Mouse (Mus musculus) right cerebral cortex, postnatal 25 days (tissue): ENCODE results near the gene Asxl2.
"Not testable (repeated sequence)": the region's sequence is repeated elsewhere in the genome, so short reads cannot be mapped to it uniquely, and the experiment has no call there.

ENCODE experiments used
- DNase-seq: peaks from one replicate; pipeline ENCODE4 v3.0.0; 2022

Gene Asxl2

GRCm38 (mm10) chr12:3427891-3428775, 1.5 kb downstream of the Asxl2 start:
- no peak for DNase-seq

- DNase-seq, result no peak
Measured at GRCm38 (mm10) chr12:3429681-3430442, 3.2 kb downstream of the Asxl2 start.

DNA sequence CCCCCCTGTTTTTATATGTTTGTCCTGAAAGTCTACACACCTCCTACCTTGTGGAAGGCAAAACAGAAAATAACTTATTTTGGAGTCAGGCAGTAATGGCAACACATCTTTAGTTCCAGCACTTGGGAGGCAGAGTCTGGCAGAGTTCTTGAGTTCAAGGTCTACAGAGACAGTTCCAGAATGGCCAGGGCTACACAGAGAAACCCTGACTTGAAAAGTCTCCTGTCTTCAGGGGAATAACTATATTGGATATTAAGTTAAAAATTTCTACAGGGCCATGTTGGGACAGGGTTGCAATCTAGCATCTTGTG, 3.7 kb downstream of the Asxl2 start:
- DNase-seq, result no peak

- DNase-seq, result no peak
Measured at GRCm38 (mm10) chr12:3430985-3431384, 4.3 kb downstream of the Asxl2 start.

DNA sequence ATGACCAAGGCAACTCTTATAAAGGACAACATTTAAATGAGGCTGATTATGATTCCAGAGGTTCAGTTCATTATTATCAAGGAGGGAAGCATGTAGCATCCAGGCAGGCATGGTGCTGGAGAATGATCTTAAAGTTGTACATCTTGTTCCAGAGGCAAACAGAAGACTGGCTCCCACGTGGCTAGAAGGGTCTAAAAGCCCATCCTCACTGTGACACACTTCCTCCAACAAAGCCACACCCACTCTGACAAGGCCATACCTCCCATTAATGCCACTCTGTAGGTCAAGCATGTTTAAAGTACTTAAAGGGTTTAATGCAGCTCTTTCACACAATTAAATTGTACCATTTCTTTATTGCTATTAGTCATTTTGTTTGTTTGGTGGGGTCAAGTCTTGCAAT, 7.1 kb downstream of the Asxl2 start:
- no peak for DNase-seq

DNA sequence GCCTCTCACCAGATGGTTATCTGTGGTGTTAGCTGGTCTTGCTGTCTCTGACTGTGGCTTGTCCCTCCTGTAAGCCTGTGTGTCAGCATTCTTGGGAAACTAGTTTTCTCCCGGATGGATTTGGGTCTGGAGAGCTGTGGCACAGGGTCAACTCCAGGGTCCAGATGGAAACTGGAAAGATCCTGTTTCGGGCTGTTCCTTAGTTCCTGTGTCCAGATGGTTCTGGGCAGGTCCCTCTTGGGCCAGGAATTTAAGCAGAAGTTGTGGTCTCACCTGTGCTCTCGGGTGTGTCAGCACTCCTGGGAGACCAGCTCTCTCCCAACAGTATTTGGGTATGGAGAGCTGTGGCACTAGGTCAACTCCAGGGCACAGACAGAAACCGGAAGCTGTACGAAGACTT, 9.8 kb downstream of the Asxl2 start:
- no peak for DNase-seq

DNA sequence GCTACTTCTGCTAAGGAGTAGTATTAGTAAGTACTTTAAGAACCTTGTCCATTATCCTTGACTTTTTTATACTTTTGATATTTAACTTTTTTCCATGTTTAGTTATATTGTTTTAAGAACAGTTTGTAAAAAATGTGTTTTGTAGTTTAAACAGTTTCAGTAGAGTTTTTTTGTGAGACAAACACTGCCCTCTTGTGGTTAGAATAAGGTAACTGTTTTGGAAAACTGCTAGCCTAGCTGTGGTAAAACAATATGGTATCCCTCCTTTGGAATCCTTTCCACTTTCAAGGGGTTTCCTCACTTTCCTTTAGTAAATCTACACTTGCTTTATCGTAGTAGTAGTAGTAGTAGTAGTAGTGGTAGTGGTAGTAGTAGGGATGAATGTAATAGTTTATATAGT, 11.2 kb downstream of the Asxl2 start:
- no peak for DNase-seq

DNA sequence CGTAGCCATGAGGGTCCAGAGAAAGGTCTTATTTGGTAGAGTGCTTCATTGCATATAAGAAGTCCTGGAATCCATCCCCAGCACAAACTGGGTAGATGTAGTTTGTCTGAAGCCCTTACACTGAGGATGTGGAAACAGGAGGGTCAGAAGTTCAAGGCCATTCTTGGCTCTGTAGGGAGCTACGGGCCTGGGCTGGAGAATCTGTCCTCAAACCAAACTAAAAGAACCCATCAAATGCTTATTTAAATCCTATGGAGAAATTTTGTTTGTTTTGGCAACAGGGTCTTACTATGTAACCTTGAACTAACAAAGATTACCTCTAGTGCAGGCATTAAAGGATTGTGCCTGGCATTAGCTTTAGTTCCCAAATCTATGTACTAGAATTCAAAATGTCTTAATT, 14.3 kb downstream of the Asxl2 start:
- DNase-seq, result no peak

DNA sequence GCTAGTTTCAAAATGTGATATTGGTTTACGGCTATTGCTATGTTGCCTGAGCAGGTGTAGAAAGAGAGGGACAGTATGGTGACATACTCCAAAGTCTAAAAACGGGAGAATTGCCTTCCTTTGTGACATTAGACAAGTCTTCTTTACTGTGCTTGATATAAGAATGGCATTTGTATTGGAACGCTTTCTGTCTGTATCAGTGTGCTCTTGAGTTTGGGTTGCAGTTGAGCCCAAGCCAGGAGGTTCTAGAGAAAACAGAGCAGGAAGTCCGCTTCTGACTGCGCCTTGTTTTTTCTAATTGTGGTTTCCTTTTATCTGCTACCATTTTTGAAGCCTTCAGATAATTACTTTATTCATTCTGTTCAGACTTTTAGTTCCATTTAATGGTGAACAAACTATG, 14.7 kb downstream of the Asxl2 start:
- DNase-seq, result no peak

- no peak for DNase-seq
Measured at GRCm38 (mm10) chr12:3453554-3453953, 26.9 kb downstream of the Asxl2 start.

DNA sequence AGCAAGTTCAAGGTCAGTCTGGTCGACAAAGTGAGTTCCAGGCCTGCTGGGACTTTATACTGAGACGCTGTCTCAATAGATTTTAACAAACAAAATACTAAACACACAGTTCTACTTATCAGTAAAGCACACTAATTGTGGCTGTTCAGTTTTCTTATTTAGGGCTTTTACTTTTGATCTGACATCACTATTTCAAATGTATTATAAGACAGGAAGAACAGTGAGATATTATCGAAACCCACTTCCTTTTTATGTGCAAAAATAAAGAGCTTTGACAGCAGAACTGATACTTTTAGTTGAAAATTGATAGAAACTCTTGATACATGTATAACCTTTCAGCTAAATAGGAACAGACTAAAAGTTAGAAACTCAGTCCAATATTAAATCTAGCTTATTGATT, 36.4 kb downstream of the Asxl2 start:
- DNase-seq, result no peak

DNA sequence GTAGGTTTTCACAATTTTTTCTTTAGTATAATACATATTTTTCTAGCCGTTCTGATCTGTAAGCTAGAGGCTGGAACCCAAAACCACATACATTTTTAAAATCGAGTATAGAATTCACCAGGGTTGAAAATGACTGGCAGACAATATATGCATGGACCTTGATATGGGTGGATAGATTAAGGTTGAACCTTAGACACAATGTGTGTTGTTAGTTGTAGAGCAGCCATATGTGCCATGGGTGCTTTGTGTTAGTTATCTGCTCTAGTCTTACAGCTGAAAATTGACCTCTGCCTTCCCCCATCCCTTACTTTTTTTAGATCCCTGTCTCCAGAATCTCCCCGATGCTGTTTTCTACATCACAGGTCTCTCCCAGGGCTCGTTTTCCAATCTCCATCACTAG, 73.0 kb downstream of the Asxl2 start:
- no peak for DNase-seq

GRCm38 (mm10) chr12:3500071-3500470, 73.4 kb downstream of the Asxl2 start:
- DNase-seq, result no peak

DNA sequence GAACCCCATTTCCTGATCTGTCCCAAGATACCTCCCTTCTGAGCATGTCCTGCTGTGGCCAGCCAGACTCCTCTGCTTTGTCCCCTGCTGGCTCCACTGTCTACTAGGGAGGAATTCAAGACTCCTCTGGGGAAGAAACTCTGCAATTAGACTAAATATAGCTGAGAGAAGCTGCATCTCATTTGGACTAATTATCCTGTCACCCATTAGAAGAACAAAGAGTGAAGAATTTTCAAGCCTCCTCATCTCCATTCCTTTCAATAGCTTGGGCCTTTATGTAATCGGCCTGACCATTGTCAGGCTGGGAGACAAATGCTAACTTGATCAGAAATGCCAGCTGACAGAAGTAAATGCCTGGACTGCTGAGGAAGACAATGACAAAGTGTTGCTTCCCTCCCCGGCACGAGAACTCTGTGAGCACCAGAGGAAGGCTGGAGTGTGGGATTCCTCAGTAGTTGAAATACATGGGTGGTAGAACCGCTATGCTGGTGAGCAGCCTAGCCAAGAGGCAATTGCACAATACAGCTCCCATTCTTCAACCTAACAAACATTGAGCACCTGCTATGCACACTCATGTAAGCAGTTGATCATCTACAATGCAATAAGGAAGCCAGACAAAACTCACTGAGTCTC, 92.1 kb downstream of the Asxl2 start:
- no peak for DNase-seq

DNA sequence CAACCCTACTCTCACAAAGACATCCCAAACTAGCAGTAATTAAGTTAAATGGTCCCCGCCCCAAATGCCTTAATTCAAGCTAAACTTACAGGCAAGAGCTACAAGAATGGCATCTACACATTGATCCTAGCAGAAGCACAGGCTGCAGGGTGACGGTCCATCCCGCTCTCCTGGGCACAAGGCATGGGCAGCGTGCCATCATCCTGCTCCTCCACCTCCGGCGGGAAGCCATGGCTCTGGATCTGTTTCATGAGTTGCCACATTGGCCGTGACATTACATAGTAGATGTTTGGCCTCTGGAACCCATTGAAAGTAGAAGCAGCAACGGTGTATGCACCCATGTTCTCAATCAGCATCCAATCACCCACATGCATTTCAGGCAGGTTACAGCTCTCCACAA, 95.1 kb downstream of the Asxl2 start:
- DNase-seq, result not testable (repeated sequence)

DNA sequence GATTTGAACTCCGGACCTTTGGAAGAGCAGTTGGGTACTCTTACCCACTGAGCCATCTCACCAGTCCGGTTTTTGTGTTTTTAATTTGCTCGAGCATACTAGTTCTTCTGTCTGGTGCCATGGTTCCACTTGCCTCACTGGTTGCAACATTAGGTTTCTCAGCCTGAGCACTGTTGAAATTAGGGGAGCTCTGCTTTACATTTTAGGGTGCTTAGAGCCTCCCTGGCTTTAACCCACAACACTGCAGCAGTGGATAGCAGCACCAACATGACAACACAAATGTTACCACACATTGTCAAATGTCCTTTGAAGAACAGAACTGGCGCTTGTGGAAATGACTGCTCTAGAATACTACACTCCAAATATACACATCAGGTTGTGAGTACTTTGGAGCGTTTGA, 98.9 kb downstream of the Asxl2 start:
- DNase-seq, result no peak

- not testable (repeated sequence) for DNase-seq
Measured at GRCm38 (mm10) chr12:3535446-3535845, 108.8 kb downstream of the Asxl2 start.

GRCm38 (mm10) chr12:3537616-3538015, 111.0 kb downstream of the Asxl2 start:
- DNase-seq, result no peak

DNA sequence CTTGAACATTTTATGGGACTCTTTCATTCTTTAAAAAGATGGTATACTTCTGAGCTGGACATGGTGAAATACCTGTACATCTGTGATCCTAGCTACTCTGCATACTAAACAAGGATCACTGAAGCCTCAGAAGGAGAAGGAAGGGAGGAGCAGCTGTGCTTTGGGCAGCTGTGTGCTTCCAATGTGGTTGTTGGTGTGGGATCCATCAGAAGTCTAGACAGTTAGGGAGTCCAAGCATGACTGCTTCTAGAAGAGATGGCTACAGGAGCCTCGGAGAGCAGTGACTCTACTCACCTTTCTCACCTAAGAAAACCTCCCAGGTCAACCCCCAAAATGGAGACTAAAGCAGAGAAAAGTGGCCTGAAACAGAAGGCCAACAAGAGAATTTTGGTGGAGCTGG, 111.4 kb downstream of the Asxl2 start:
- no peak for DNase-seq

GRCm38 (mm10) chr12:3539605-3540004, 112.9 kb downstream of the Asxl2 start:
- DNase-seq, result no peak

- no peak for DNase-seq
Measured at GRCm38 (mm10) chr12:3540871-3541270, 114.2 kb downstream of the Asxl2 start.

DNA sequence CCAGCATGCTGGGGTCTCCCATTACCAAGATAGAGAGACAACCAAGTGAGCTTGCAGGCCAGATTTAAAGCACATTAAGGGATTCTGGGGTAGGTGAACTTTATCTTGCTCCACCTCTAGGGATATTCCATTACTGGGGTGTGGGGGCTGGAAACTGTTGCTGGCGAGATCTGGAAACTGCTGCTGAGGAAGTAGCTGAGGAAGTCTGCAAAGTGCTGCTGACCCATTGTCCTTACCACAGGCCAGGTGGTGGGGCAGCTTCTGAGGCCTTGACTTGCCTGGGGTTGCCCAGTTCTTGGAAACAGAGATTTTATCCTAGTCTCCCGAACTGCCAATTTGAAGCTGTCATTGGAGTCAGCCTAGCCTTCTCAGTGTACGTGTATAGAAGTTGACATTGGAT, 118.8 kb downstream of the Asxl2 start:
- DNase-seq, result no peak

- DNase-seq, result no peak
Measured at GRCm38 (mm10) chr12:3546121-3546658, 119.5 kb downstream of the Asxl2 start.

- DNase-seq, result no peak
Measured at GRCm38 (mm10) chr12:3546781-3547180, 120.1 kb downstream of the Asxl2 start.
